Mouse (Mus musculus) spleen, postnatal 14 days (tissue): ENCODE measurements at regions not wholly inside any gene's neighbourhood (a gene's known extent, or its start where the extent isn't known, plus 50 kb on each side); places are given as distances from the start of the nearest gene placed in this dataset.

Experiments used
- DNase-seq, 2 experiments: peaks; one replicate each; pipeline ENCODE4 v3.0.0; 2021 to 2022; ENCODE audit warnings: low spot score in 2 of 2

DNA sequence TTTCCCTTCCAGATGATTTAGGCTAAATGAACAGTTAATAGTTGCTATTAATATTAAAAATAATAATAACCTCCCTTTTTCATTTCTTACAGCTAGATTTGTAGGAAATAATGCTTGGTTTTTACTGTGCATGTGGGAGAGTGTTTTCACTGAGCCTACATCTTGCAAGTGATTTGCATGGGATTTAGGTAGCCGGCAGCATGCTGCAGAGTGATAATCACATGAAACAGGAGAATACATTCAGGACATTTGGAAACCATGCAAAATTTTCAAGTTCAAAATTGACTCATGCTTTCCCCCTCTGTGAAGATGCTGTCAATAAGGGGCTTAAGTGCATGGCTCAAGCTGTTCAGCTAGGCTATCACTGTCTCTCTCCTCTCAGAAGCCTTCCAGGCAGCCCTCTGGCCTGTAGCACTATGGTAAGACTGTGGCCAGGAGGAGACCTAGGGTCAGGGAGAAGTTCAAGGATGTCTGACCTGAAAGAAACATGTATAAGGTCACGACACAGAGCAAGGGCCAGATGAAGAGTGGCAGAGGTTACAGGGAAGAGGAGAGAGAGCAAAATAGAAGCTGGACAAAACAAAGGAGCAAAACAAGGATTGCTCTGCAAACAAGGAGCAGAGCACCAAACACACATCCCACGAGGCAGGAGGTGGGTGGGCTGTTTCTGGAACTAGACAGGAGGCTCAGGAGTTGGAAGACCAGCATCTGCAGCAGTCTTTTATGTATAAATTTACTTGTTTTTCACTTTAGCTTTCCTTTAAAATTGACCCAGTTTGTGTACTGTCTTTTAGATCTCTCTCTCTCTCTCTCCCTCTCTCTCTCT, 177.5 kb downstream of the Tmem161b start:
- DNase-seq, result no peak

- DNase-seq, result no peak
These were observed 178.9 kb downstream of the Tmem161b start for GRCm38 (mm10) chr13:84401006-84401405.

- no peak for DNase-seq
These were observed 182.6 kb downstream of the Tmem161b start for GRCm38 (mm10) chr13:84404566-84405194.

DNA sequence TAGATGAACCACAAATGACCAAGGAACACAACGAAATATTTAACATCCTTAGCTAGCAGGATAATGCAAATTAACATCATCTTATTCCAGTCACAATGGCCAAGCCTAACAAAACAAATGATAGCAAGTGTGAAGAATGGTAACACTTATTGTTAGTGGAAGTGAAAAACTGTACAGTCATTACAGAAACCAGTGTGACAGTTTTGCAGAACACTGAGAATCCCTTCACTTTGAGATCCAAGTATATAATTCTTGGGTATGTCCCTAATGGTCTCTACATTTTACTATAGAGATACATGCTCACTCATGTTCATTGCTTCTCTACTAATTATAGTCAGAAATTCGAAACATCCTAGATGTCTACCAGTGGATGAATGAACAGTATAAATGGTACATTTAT, 212.3 kb downstream of the Tmem161b start:
- DNase-seq, result no peak

GRCm38 (mm10) chr13:84437586-84438443, 215.7 kb downstream of the Tmem161b start:
- DNase-seq, result no peak

GRCm38 (mm10) chr13:84438444-84438766, 216.3 kb downstream of the Tmem161b start:
- DNase-seq, result no peak

DNA sequence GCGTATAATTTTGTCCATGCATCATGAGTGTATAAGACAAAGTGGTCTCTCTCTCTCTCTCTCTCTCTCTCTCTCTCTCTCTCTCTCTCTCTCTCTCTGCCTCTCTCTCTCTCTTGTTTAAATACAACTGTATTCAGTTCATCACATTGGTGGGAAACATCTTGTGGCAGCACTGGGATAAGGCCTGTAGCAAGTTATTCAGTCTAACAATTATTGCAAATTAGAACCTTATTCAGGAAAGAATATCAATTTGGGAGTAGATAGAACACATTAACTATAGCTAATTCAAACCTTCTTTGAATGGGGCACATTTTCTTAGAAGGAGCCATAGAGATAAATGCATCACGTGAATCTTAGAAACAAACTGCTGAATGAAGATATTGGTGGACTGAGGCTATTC, 226.4 kb downstream of the Tmem161b start:
- no peak for DNase-seq

DNA sequence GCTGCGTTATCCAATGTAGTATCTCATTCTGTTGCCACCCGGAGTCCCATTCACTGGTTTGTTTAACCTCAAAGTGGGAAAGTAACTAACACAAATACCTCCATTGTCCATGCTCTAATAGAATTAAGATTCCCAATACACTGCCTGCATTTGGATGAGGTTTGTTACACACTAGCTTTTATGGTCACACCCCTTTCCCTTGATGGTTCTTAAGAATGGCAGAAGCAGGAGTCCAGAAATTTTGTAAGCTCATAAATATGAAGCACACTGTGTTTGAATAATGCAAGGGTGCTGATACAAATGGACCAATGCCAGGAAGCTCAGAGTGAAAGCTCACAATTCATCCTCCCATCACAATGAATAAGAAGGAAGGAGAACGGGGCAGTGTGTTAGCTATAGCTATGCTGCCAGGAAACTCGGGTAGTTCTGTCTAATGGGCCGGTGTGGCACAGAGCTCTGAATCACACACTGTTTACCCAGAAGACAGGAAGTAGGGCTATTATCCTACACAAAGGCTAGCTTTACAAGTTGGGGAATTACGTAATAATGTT, 227.0 kb downstream of the Tmem161b start:
- no peak for DNase-seq
